Mouse (Mus musculus): Measurements from ENCODE around the gene B2m.

GRCm38 (mm10) chr2:122172188-122172587, 24.7 kb downstream of the B2m start:
- TF ChIP-seq CTCF (IDR thresholded peaks at IDR 0.05; ENCODE audit: low read depth, low read length) (no peak), GATA2 (IDR thresholded peaks at IDR 0.05; ENCODE audit: borderline replicate concordance, low read depth, low read length) (no peak)

All from G1E (cell line).